Mouse (Mus musculus) urinary bladder, adult 2 months (tissue): Measurements from ENCODE around the gene Adamts14. TPM values are rescaled to one million over a fixed set of nuclear protein-coding genes. Genes with fewer than 3 reads are reported as not detected.

ENCODE experiments used
- DNase-seq: peaks from one replicate; pipeline ENCODE4 v3.0.0; 2022; ENCODE audit warnings: low spot score
- polyA plus RNA-seq: library from polyadenylated mRNA; depleted of rRNA; stranded (reverse); fragments of >200 nt; gene quantifications from 2 replicates; pipeline ENCODE4 v1.2.3, GENCODE M21; 2012; rRNA removed

Adamts14 gene
- polyA plus RNA-seq: 1.3 and 1.9 TPM in 2 replicates

- DNase-seq: peak; percentile 40
These were observed at the start of gene Adamts14 for GRCm38 (mm10) chr10:61273081-61273843. Adamts14 (minus strand) TSS chr10:61273438.

- no peak for DNase-seq
These were observed 45.3 kb upstream of the Adamts14 start for GRCm38 (mm10) chr10:61318527-61318926.

GRCm38 (mm10) chr10:61315324-61315880, 42.2 kb upstream of the Adamts14 start:
- no peak for DNase-seq

GRCm38 (mm10) chr10:61313750-61314149, 40.5 kb upstream of the Adamts14 start:
- DNase-seq: no peak

GRCm38 (mm10) chr10:61312754-61313153, 39.5 kb upstream of the Adamts14 start:
- no peak for DNase-seq

GRCm38 (mm10) chr10:61312159-61312558, 38.9 kb upstream of the Adamts14 start:
- no peak for DNase-seq

GRCm38 (mm10) chr10:61308706-61309320, 35.6 kb upstream of the Adamts14 start:
- DNase-seq: no peak

GRCm38 (mm10) chr10:61305928-61306590, 32.8 kb upstream of the Adamts14 start:
- DNase-seq: no peak

GRCm38 (mm10) chr10:61304046-61304445, 30.8 kb upstream of the Adamts14 start:
- no peak for DNase-seq

GRCm38 (mm10) chr10:61300996-61301395, 27.8 kb upstream of the Adamts14 start:
- no peak for DNase-seq

GRCm38 (mm10) chr10:61297477-61297876, 24.2 kb upstream of the Adamts14 start, which contains the start of gene Prf1:
Prf1 (plus strand) TSS chr10:61297833.
- no peak for DNase-seq

GRCm38 (mm10) chr10:61296713-61297445, 23.6 kb upstream of the Adamts14 start:
- no peak for DNase-seq

GRCm38 (mm10) chr10:61294242-61294641, 21.0 kb upstream of the Adamts14 start:
- DNase-seq: no peak

GRCm38 (mm10) chr10:61290479-61290878, 17.2 kb upstream of the Adamts14 start:
- no peak for DNase-seq

- DNase-seq: no peak
These were observed 16.8 kb upstream of the Adamts14 start for GRCm38 (mm10) chr10:61290016-61290415.

GRCm38 (mm10) chr10:61286246-61286645, 13.0 kb upstream of the Adamts14 start:
- no peak for DNase-seq

- DNase-seq: no peak
These were observed 12.0 kb upstream of the Adamts14 start for GRCm38 (mm10) chr10:61285271-61285670.

- no peak for DNase-seq
These were observed 11.1 kb upstream of the Adamts14 start for GRCm38 (mm10) chr10:61284309-61284708.

GRCm38 (mm10) chr10:61281115-61281514, 7.9 kb upstream of the Adamts14 start:
- DNase-seq: no peak

GRCm38 (mm10) chr10:61277918-61278674, 4.9 kb upstream of the Adamts14 start:
- DNase-seq: no peak

GRCm38 (mm10) chr10:61277051-61277450, 3.8 kb upstream of the Adamts14 start:
- DNase-seq: no peak
